Mouse (Mus musculus): ENCODE data around the gene Ptpn4. TPM values are rescaled to one million over a fixed set of nuclear protein-coding genes. Genes with fewer than 3 reads are reported as not detected.
A peak's percentile ranks its signal among the peaks of the same experiment; 100 is the strongest.

Ptpn4 gene
- polyA plus RNA-seq, 1 experiment from 2014 or later = 22.3 TPM

GRCm38 (mm10) chr1:119734801-119735200 is 102.6 kb downstream of the Ptpn4 start:
- Histone ChIP-seq H3K9me3 (ENCODE audit: control insufficient read depth, low read length) (peaks cover 10% of the 10 kb centered on the region), H3K4me3 (replicated peaks; ENCODE audit: low read length) (no peak overlapping the region), H3K27me3 (ENCODE audit: control insufficient read depth, insufficient read depth, low read length) (no peaks in the 10 kb centered on the region), H3K4me2 (replicated peaks) (no peak overlapping the region), H3K36me3 (replicated peaks; ENCODE audit: control insufficient read depth, insufficient read depth) (peaks cover 18% of the 10 kb centered on the region), H3K9ac (no peak overlapping the region), H3K27ac (no peak overlapping the region), H3K4me1 (replicated peaks; ENCODE audit: control insufficient read depth, insufficient read depth, low read length) (no peaks in the 10 kb centered on the region)
- ATAC-seq (ENCODE audit: low FRiP score) (no peak), DNase-seq (ENCODE audit: low spot score) (no peak)
- WGBS = 87% methylated on average over 1 of the region's 1 CpGs

- no peak overlapping the region for H3K4me2 ChIP-seq (replicated peaks)
Observed at GRCm38 (mm10) chr1:119731166-119731565, 106.2 kb downstream of the Ptpn4 start.

GRCm38 (mm10) chr1:119713017-119713416 is 124.4 kb downstream of the Ptpn4 start:
- H3K27ac ChIP-seq = no peak overlapping the region
- H3K36me3 ChIP-seq (replicated peaks; ENCODE audit: control insufficient read depth, insufficient read depth) = peaks cover 10% of the 10 kb centered on the region; the same call in 1 of the 2 replicates
- no peak overlapping the region for H3K4me3 ChIP-seq (replicated peaks; ENCODE audit: low read length)
- DNase-seq (ENCODE audit: low spot score) = no peak
- no peak overlapping the region for H3K9ac ChIP-seq
- no peaks in the 10 kb centered on the region for H3K27me3 ChIP-seq (ENCODE audit: control insufficient read depth, insufficient read depth, low read length)
- no peaks in the 10 kb centered on the region for H3K4me1 ChIP-seq (replicated peaks; ENCODE audit: control insufficient read depth, insufficient read depth, low read length)
- 91% methylated on average over 2 of the region's 2 CpGs for WGBS
- H3K4me2 ChIP-seq (replicated peaks) = no peak overlapping the region
- H3K9me3 ChIP-seq (ENCODE audit: control insufficient read depth, low read length) = no peaks in the 10 kb centered on the region
- ATAC-seq (ENCODE audit: low FRiP score) = no peak

More at GRCm38 (mm10) chr1:119731166-119731565, 106.2 kb downstream of the Ptpn4 start:
- Histone ChIP-seq H3K4me1 (replicated peaks; ENCODE audit: control insufficient read depth, insufficient read depth, low read length) (no peaks in the 10 kb centered on the region), H3K9me3 (ENCODE audit: control insufficient read depth, low read length) (no peaks in the 10 kb centered on the region), H3K27me3 (ENCODE audit: control insufficient read depth, insufficient read depth, low read length) (no peaks in the 10 kb centered on the region), H3K27ac (no peak overlapping the region), H3K9ac (no peak overlapping the region), H3K36me3 (replicated peaks; ENCODE audit: control insufficient read depth, insufficient read depth) (no peaks in the 10 kb centered on the region), H3K4me3 (replicated peaks; ENCODE audit: low read length) (no peak overlapping the region)
- DNase-seq (ENCODE audit: low spot score) (no peak), ATAC-seq (ENCODE audit: low FRiP score) (no peak)
- WGBS = 94% methylated on average over 2 of the region's 2 CpGs

- WGBS = 97% methylated on average over 4 of the region's 4 CpGs
- DNase-seq (ENCODE audit: low spot score) (no peak), ATAC-seq (ENCODE audit: low FRiP score) (no peak)
- H3K27ac ChIP-seq = no peak overlapping the region
- H3K9ac ChIP-seq = no peak overlapping the region
- H3K27me3 ChIP-seq (ENCODE audit: control insufficient read depth, insufficient read depth, low read length) = no peaks in the 10 kb centered on the region
- H3K4me2 ChIP-seq (replicated peaks) = no peak overlapping the region
- H3K9me3 ChIP-seq (ENCODE audit: control insufficient read depth, low read length) = no peaks in the 10 kb centered on the region
- H3K4me1 ChIP-seq (replicated peaks; ENCODE audit: control insufficient read depth, insufficient read depth, low read length) = no peaks in the 10 kb centered on the region
- H3K36me3 ChIP-seq (replicated peaks; ENCODE audit: control insufficient read depth, insufficient read depth) = peaks cover 30% of the 10 kb centered on the region
- no peak overlapping the region for H3K4me3 ChIP-seq (replicated peaks; ENCODE audit: low read length)
Observed at GRCm38 (mm10) chr1:119706471-119707217, 130.8 kb downstream of the Ptpn4 start.

GRCm38 (mm10) chr1:119696860-119697259 is 140.6 kb downstream of the Ptpn4 start:
- DNase-seq (ENCODE audit: low spot score) = no peak
- H3K36me3 ChIP-seq (replicated peaks; ENCODE audit: control insufficient read depth, insufficient read depth) = peaks cover 31% of the 10 kb centered on the region
- H3K4me1 ChIP-seq (replicated peaks; ENCODE audit: control insufficient read depth, insufficient read depth, low read length) = no peaks in the 10 kb centered on the region
- no peaks in the 10 kb centered on the region for H3K27me3 ChIP-seq (ENCODE audit: control insufficient read depth, insufficient read depth, low read length)
- no peak overlapping the region for H3K27ac ChIP-seq
- ATAC-seq (ENCODE audit: low FRiP score) = no peak
- no peak overlapping the region for H3K4me3 ChIP-seq (replicated peaks; ENCODE audit: low read length)
- WGBS = 97% methylated on average over 1 of the region's 1 CpGs
- H3K4me2 ChIP-seq (replicated peaks) = no peak overlapping the region
- no peaks in the 10 kb centered on the region for H3K9me3 ChIP-seq (ENCODE audit: control insufficient read depth, low read length)
- H3K9ac ChIP-seq = no peak overlapping the region

- Histone ChIP-seq H3K27ac (no peak overlapping the region), H3K4me3 (replicated peaks; ENCODE audit: low read length) (no peak overlapping the region), H3K4me1 (replicated peaks; ENCODE audit: control insufficient read depth, insufficient read depth, low read length) (no peaks in the 10 kb centered on the region), H3K9ac (no peak overlapping the region), H3K36me3 (replicated peaks; ENCODE audit: control insufficient read depth, insufficient read depth) (peaks cover 15% of the 10 kb centered on the region), H3K4me2 (replicated peaks) (no peak overlapping the region), H3K27me3 (ENCODE audit: control insufficient read depth, insufficient read depth, low read length) (no peaks in the 10 kb centered on the region), H3K9me3 (ENCODE audit: control insufficient read depth, low read length) (no peaks in the 10 kb centered on the region)
- WGBS = 94% methylated on average over 3 of the region's 3 CpGs
- DNase-seq (ENCODE audit: low spot score) (no peak), ATAC-seq (ENCODE audit: low FRiP score) (no peak)
Observed at GRCm38 (mm10) chr1:119685773-119686558, 151.4 kb downstream of the Ptpn4 start.

- no peak overlapping the region for H3K4me3 ChIP-seq (replicated peaks; ENCODE audit: low read length)
- ATAC-seq (ENCODE audit: low FRiP score) = no peak
- H3K4me1 ChIP-seq (replicated peaks; ENCODE audit: control insufficient read depth, insufficient read depth, low read length) = no peaks in the 10 kb centered on the region
- 84% methylated on average over 2 of the region's 2 CpGs for WGBS
- H3K27ac ChIP-seq = no peak overlapping the region
- no peak overlapping the region for H3K9ac ChIP-seq
- no peak for DNase-seq (ENCODE audit: low spot score)
- H3K36me3 ChIP-seq (replicated peaks; ENCODE audit: control insufficient read depth, insufficient read depth) = peaks cover 33% of the 10 kb centered on the region
- H3K9me3 ChIP-seq (ENCODE audit: control insufficient read depth, low read length) = no peaks in the 10 kb centered on the region
- no peak overlapping the region for H3K4me2 ChIP-seq (replicated peaks)
- H3K27me3 ChIP-seq (ENCODE audit: control insufficient read depth, insufficient read depth, low read length) = no peaks in the 10 kb centered on the region
Observed at GRCm38 (mm10) chr1:119681663-119682213, 155.7 kb downstream of the Ptpn4 start.

- peak; percentile 59 for DNase-seq (ENCODE audit: low spot score)
- Histone ChIP-seq H3K4me1 (replicated peaks; ENCODE audit: control insufficient read depth, insufficient read depth, low read length) (no peaks in the 10 kb centered on the region), H3K9me3 (ENCODE audit: control insufficient read depth, low read length) (no peaks in the 10 kb centered on the region), H3K4me3 (replicated peaks; ENCODE audit: low read length) (no peak overlapping the region), H3K4me2 (replicated peaks) (no peak overlapping the region), H3K9ac (no peak overlapping the region), H3K27me3 (ENCODE audit: control insufficient read depth, insufficient read depth, low read length) (no peaks in the 10 kb centered on the region), H3K36me3 (replicated peaks; ENCODE audit: control insufficient read depth, insufficient read depth) (peaks cover 38% of the 10 kb centered on the region), H3K27ac (no peak overlapping the region)
- 83% methylated on average over 1 of the region's 1 CpGs for WGBS
- 0 out of 2 replicates have a peak, but pooled peaks have one; percentile 53 for ATAC-seq (ENCODE audit: low FRiP score)
Observed at GRCm38 (mm10) chr1:119674984-119675383, 162.4 kb downstream of the Ptpn4 start.

- H3K4me3 ChIP-seq (replicated peaks; ENCODE audit: low read length) = no peak overlapping the region
- no peak overlapping the region for H3K4me2 ChIP-seq (replicated peaks)
- DNase-seq (ENCODE audit: low spot score) (no peak), ATAC-seq (ENCODE audit: low FRiP score) (no peak)
- no peaks in the 10 kb centered on the region for H3K9me3 ChIP-seq (ENCODE audit: control insufficient read depth, low read length)
- H3K27ac ChIP-seq = no peak overlapping the region
- H3K27me3 ChIP-seq (ENCODE audit: control insufficient read depth, insufficient read depth, low read length) = no peaks in the 10 kb centered on the region
- H3K4me1 ChIP-seq (replicated peaks; ENCODE audit: control insufficient read depth, insufficient read depth, low read length) = no peaks in the 10 kb centered on the region
- peaks cover 13% of the 10 kb centered on the region; the same call in 1 of the 2 replicates for H3K36me3 ChIP-seq (replicated peaks; ENCODE audit: control insufficient read depth, insufficient read depth)
- no peak overlapping the region for H3K9ac ChIP-seq
- WGBS = 96% methylated on average over 7 of the region's 7 CpGs
Observed at GRCm38 (mm10) chr1:119666904-119667303, 170.5 kb downstream of the Ptpn4 start.

All from hindbrain, embryonic 14.5 days (tissue).